Mouse (Mus musculus) heart, adult 2 months (tissue): ENCODE measurements around the gene Gm20388.

ENCODE experiments used
- CTCF ChIP-seq: fragments of 200-600 bp; IDR thresholded peaks from 2 replicates; pipeline ENCODE4 v1.8.1; 2022; ENCODE audit warnings: antibody characterized with exemption, mild to moderate bottlenecking, moderate library complexity
- EP300 ChIP-seq: fragments of 200-500 bp; IDR thresholded peaks from 2 replicates; pipeline ENCODE4 v1.6.1; 2011; ENCODE audit warnings: low read depth, low read length, control low read depth; ENCODE audit not compliant: insufficient read depth
- POLR2A ChIP-seq: fragments of 200-500 bp; IDR thresholded peaks from 2 replicates; pipeline ENCODE4 v1.6.1; 2011; ENCODE audit warnings: mild to moderate bottlenecking, low read depth, low read length, control low read depth; ENCODE audit not compliant: insufficient read depth

GRCm38 (mm10) chr8:120169119-120169518, 258.5 kb downstream of the Gm20388 start:
- no peak for TF ChIP-seq CTCF
- TF ChIP-seq EP300, result no peak
- no peak for TF ChIP-seq POLR2A
